Mouse (Mus musculus) neutrophil, adult 5-6 weeks (primary cell): ENCODE measurements around the gene Shisal2a. TPM values are rescaled to one million over a fixed set of nuclear protein-coding genes. Genes with fewer than 3 reads are reported as not detected.
"Not testable (repeated sequence)": the region's sequence is repeated elsewhere in the genome, so short reads cannot be mapped to it uniquely, and the experiment has no call there.

Source experiments
- ATAC-seq: fragments of 151-379, 151-347 bp; 2 replicates; pipeline ENCODE4 v1.8.0; 2017; ENCODE audit warnings: mild to moderate bottlenecking, moderate TSS enrichment; ENCODE audit not compliant: insufficient number of reproducible peaks, poor library complexity, low FRiP score, severe bottlenecking; ENCODE audit errors: extremely low read depth
- total RNA-seq: library from RNA; stranded (forward); fragments of 200-1000 nt; gene quantifications from 2 replicates; pipeline ENCODE4 v1.2.3, GENCODE M21; 2017

Shisal2a gene
- total RNA-seq, 1 experiment from 2014 or later = not detected

- ATAC-seq = no peak
Observed at GRCm38 (mm10) chr4:108386087-108386486, 2.9 kb upstream of the Shisal2a start.

- no peak for ATAC-seq
Observed at GRCm38 (mm10) chr4:108380146-108380545, 3.0 kb downstream of the Shisal2a start.

- no peak for ATAC-seq
Observed at GRCm38 (mm10) chr4:108379476-108379875, 3.7 kb downstream of the Shisal2a start.

GRCm38 (mm10) chr4:108372166-108372565 is 11.0 kb downstream of the Shisal2a start:
- ATAC-seq = no peak

- 0 out of 2 replicates have a peak, but pooled peaks have one; percentile 13 for ATAC-seq
Observed at GRCm38 (mm10) chr4:108371421-108371820, 11.7 kb downstream of the Shisal2a start.

- ATAC-seq = no peak
Observed at GRCm38 (mm10) chr4:108370409-108370808, 12.7 kb downstream of the Shisal2a start.

GRCm38 (mm10) chr4:108369254-108369653 is 13.9 kb downstream of the Shisal2a start:
- no peak for ATAC-seq

- ATAC-seq = no peak
Observed at GRCm38 (mm10) chr4:108364111-108364476, 19.1 kb downstream of the Shisal2a start.

- no peak for ATAC-seq
Observed at GRCm38 (mm10) chr4:108363355-108364110, 19.6 kb downstream of the Shisal2a start.

- ATAC-seq = no peak
Observed at GRCm38 (mm10) chr4:108362321-108363261, 20.6 kb downstream of the Shisal2a start.

- no peak for ATAC-seq
Observed at GRCm38 (mm10) chr4:108360136-108361055, 22.8 kb downstream of the Shisal2a start.

GRCm38 (mm10) chr4:108358498-108358897 is 24.7 kb downstream of the Shisal2a start:
- no peak for ATAC-seq

GRCm38 (mm10) chr4:108357458-108357857 is 25.7 kb downstream of the Shisal2a start:
- no peak for ATAC-seq

- ATAC-seq = not testable (repeated sequence)
Observed at GRCm38 (mm10) chr4:108353591-108353990, 29.6 kb downstream of the Shisal2a start.

GRCm38 (mm10) chr4:108350819-108351218 is 32.3 kb downstream of the Shisal2a start:
- no peak for ATAC-seq

GRCm38 (mm10) chr4:108349836-108350547 is 33.2 kb downstream of the Shisal2a start:
- no peak for ATAC-seq

- no peak for ATAC-seq
Observed at GRCm38 (mm10) chr4:108349064-108349463, 34.1 kb downstream of the Shisal2a start.

- no peak for ATAC-seq
Observed at GRCm38 (mm10) chr4:108348256-108348875, 34.8 kb downstream of the Shisal2a start.
